Mouse (Mus musculus) bone marrow, adult 2 months (tissue): ENCODE data around the gene Rhou. TPM values are rescaled to one million over a fixed set of nuclear protein-coding genes. Genes with fewer than 3 reads are reported as not detected.

ENCODE experiments used
- H3K27ac ChIP-seq: fragments of 200-500 bp; 2 replicates; pipeline ENCODE4 v1.5.1; 2012; ENCODE audit warnings: low read depth, mild to moderate bottlenecking, control low read depth, inconsistent platforms, low read length; ENCODE audit not compliant: control insufficient read depth, poor library complexity, insufficient read depth
- H3K4me1 ChIP-seq: fragments of 200-500 bp; 2 replicates; pipeline ENCODE4 v1.6.1; 2011; ENCODE audit warnings: low read length; ENCODE audit not compliant: control insufficient read depth, insufficient read depth
- H3K4me3 ChIP-seq: fragments of 200-500 bp; replicated peaks from 2 replicates; pipeline ENCODE3; 2011; ENCODE audit warnings: mild to moderate bottlenecking, low read depth, low read length, control low read depth; ENCODE audit not compliant: control insufficient read depth
- CTCF ChIP-seq: fragments of 200-500 bp; IDR thresholded peaks from 2 replicates; pipeline ENCODE4 v1.5.1; 2011; ENCODE audit warnings: low read length, control low read depth; ENCODE audit not compliant: control insufficient read depth, insufficient read depth
- POLR2A ChIP-seq: fragments of 200-500 bp; IDR thresholded peaks from 2 replicates; pipeline ENCODE4 v1.6.1; 2011; ENCODE audit warnings: low read depth, mild to moderate bottlenecking, control low read depth, low read length, borderline replicate concordance; ENCODE audit not compliant: control insufficient read depth
- WGBS: fragments of 180-500 bp; shearing (Covaris S2); methylation state at CpG from one replicate; pipeline ENCODE4 v1.1.7; 2018; 5-methylcytosine and 5-hydroxymethylcytosine counted together
- polyA plus RNA-seq: library from polyadenylated mRNA; stranded (reverse); fragments of >200 nt; gene quantifications from 2 replicates; pipeline ENCODE4 v1.2.4, GENCODE M21; 2011; ENCODE audit warnings: low replicate concordance; ENCODE audit not compliant: missing spikeins, insufficient read depth, insufficient read length

Gene Rhou
- polyA plus RNA-seq, 1 experiment = 17.9 TPM

DNA sequence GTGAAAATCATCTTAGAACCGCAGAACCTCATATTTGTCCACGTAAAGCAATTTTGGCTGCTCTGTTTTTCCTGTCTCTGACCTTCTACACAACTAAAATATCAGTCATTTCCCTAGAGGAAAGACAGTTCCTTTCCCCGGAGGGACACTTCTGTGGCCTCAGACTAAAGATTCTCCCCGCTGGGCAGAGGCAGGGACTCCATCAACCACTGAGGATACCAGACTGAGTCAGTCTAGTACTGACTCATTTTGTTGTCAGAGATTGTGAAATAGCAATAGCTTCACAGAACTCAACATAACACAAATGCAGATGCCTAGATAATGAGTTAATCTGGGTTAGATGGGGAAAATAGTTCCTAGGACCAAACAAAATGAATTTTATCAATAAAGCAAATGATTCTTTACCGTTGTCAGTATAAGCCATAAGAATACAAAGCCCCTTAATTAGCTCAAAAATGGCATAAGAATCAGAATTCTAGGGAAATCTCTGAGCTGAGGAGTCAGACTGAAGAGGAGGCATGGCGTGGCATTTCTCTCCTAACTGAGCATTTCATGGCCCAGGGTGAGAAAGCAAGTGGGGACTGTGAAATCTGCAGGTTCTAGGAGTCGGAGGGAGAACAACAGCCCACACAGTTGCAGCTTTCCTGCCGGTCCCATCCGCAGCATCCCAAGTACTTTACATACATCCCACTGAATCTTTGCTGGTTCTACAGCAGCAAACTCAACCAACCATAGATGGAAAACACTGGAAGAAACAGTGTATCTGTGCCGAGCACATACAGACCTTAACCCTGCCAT lies 38.6 kb downstream of the Rhou start:
- Histone ChIP-seq H3K27ac (no peak overlapping the region), H3K4me1 (no peaks in the 10 kb centered on the region), H3K4me3 (no peak overlapping the region)
- TF ChIP-seq POLR2A = no peak
- TF ChIP-seq CTCF = no peak
- WGBS = 72% methylated on average over 10 of the region's 10 CpGs

DNA sequence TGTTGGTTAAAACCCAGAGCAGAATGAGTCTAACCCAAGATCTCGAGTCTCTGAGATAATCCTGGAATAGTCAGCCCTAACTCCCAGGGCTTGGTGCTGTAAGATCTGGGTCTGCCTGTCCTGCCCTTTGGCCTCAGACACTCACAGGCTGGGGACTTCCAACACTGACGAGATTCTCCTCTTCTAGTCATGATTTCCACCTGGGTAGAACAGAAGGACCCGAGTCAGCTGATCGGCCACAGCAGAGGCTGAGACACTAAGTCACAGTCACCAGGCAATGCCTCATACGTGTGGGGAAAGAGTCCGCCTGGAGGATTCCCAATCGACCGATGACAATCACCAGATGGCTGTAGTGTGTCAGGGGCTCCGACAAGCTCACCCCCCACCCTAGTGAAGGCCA lies 42.4 kb downstream of the Rhou start:
- WGBS = 71% methylated on average over 9 of the region's 9 CpGs
- Histone ChIP-seq H3K27ac (no peak overlapping the region), H3K4me3 (no peak overlapping the region), H3K4me1 (no peaks in the 10 kb centered on the region)
- TF ChIP-seq CTCF = no peak
- TF ChIP-seq POLR2A = no peak

GRCm38 (mm10) chr8:123697329-123697728 lies 43.6 kb downstream of the Rhou start:
- TF ChIP-seq CTCF (no peak), POLR2A (no peak)
- Histone ChIP-seq H3K4me1 (no peaks in the 10 kb centered on the region), H3K4me3 (no peak overlapping the region), H3K27ac (no peak overlapping the region)
- 37% methylated on average over 5 of the region's 5 CpGs for WGBS

DNA sequence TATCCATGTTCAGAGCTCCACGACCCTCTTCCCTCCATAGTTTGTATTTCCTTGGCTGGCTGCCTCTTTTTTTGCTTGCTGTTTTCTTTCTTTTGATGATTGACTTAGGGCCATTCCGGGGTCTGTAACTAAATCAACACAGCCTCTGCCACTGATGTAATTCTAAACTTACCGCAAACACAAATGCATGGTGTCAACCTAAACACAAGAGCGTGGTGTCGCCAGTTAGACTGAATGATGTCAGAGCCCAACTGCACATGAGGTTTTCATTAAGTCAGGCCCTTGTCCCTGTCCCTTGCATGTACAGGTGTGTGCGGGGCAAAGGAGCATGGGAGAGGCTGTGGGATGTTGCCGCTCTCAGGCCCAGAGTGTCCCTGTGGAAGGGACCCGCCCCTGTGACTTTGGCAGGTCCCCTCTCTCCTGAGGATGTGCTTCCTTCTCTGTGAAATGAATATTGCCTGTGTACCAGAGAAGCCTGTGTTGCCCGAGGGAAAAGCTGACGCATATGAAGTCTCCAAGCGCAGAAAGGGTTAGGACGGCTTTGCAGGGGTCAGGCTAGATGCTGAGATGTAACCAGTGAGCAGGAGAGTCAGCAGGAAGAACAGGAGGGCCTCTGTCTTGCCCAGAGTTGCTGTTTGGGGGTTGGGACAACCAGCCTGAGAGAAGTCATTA lies 46.8 kb downstream of the Rhou start:
- WGBS = 79% methylated on average over 12 of the region's 12 CpGs
- no peak for TF ChIP-seq CTCF
- no peak for TF ChIP-seq POLR2A
- Histone ChIP-seq H3K27ac (no peak overlapping the region), H3K4me1 (no peaks in the 10 kb centered on the region), H3K4me3 (no peak overlapping the region)

DNA sequence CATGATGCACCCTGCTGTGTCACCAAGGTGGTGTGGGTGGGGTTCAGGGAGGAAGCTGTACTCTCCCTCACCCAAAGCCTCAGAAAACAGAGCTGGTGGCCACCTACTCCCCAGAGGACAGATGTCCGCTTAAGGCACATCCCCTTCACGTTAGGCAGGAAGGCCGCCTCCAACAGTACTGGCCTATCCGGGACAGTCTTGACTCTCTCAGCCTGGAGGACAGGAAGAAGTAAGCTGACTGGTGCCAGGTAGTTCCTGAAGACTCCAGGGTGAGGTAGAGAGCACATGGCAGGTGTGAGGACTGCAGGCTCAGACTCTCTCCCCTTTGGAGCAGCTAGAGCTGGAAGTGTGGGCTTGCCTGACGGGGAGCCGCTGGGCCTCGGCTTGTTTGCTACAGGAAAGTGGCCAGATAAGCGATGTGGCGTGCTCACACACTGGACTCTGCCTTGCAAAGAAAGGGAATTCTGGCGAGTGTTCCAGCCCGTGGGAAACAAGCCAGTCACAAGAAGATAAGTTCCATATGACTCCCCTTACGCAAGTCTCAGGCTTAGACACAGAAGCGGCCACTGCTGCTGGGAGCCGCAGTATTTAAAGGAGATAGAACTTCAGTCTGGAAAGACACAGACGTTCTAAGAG lies 48.3 kb downstream of the Rhou start:
- Histone ChIP-seq H3K4me3 (no peak overlapping the region), H3K4me1 (no peaks in the 10 kb centered on the region)
- WGBS = 77% methylated on average over 15 of the region's 15 CpGs

GRCm38 (mm10) chr8:123705376-123705775 lies 51.6 kb downstream of the Rhou start:
- no peaks in the 10 kb centered on the region for H3K4me1 ChIP-seq
- 63% methylated on average over 5 of the region's 5 CpGs for WGBS
- no peak overlapping the region for H3K27ac ChIP-seq
- TF ChIP-seq CTCF (no peak), POLR2A (no peak)
- H3K4me3 ChIP-seq = no peak overlapping the region

More for the DNA sequence above, 48.3 kb downstream of the Rhou start:
- H3K27ac ChIP-seq = no peak overlapping the region
- TF ChIP-seq POLR2A = no peak
- TF ChIP-seq CTCF = no peak

- H3K27ac ChIP-seq = no peak overlapping the region
- 90% methylated on average over 16 of the region's 16 CpGs for WGBS
- H3K4me1 ChIP-seq = no peaks in the 10 kb centered on the region
- H3K4me3 ChIP-seq = no peak overlapping the region
- TF ChIP-seq CTCF = no peak
- no peak for TF ChIP-seq POLR2A
Measured at GRCm38 (mm10) chr8:123707137-123707536, 53.4 kb downstream of the Rhou start.

DNA sequence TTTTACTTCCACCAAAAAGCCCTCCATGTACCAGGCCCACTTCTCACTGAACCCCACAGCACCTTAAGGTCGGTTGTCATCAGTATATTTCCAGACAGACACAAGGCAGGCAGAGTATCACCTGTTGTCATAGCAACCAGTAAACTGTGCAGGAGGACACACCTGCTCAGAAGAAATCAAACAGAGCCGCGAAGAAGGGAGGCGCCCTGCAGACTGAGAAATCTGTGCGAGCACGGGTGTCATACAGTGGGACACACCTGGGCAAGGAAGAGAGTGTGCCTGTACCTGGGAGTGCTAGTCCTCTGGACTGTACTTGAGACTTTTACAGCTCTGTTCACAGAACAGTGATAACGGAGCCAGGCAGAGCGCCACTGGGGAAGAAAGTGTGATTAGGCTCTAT lies 55.0 kb downstream of the Rhou start:
- no peak overlapping the region for H3K27ac ChIP-seq
- H3K4me3 ChIP-seq = no peak overlapping the region
- 81% methylated on average over 8 of the region's 8 CpGs for WGBS
- TF ChIP-seq POLR2A = no peak
- no peak for TF ChIP-seq CTCF
- H3K4me1 ChIP-seq = no peaks in the 10 kb centered on the region

DNA sequence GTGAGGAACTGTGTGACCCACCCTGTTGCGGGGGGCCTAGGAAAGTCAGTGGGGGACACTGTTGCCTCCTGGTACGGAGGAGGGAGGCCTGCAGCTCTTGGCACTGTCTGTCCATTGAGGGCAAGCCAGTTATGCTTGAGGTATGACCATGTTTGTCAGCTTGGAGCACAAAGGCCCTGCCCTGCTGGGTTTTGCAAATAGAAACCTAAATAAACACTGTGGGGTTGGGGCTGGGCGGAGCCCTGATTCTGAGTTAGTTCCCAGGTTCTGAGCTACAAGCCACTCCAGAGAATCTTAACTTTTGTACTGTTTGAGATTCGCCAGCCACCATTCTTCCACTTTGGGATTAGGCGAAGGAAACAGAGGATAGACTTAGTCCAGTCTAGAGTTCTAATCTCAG lies 56.6 kb downstream of the Rhou start:
- TF ChIP-seq CTCF = no peak
- TF ChIP-seq POLR2A = no peak
- Histone ChIP-seq H3K27ac (no peak overlapping the region), H3K4me1 (no peaks in the 10 kb centered on the region), H3K4me3 (no peak overlapping the region)
- 75% methylated on average over 5 of the region's 5 CpGs for WGBS

Other genes starting within 250 kb of the Rhou start
- 0.36 and 0.70 TPM in 2 replicates for gene Mc1r, start 246.8 kb upstream of the Rhou start, polyA plus RNA-seq
- gene Tubb3, start 242.5 kb upstream of the Rhou start, polyA plus RNA-seq = 0.56 and 1.4 TPM in 2 replicates
- gene Def8, start 230.4 kb upstream of the Rhou start, polyA plus RNA-seq = 10.3 and 16.7 TPM in 2 replicates
- gene Afg3l1, start 176.0 kb upstream of the Rhou start, polyA plus RNA-seq = 12.3 and 22.8 TPM in 2 replicates
- not detected in 2 replicates for gene Dbndd1, start 138.5 kb upstream of the Rhou start, polyA plus RNA-seq
- 3.4 and 6.3 TPM in 2 replicates for gene Gas8, start 135.1 kb upstream of the Rhou start, polyA plus RNA-seq
- 3.5 and 9.1 TPM in 2 replicates for gene Rab4a, start 152.1 kb downstream of the Rhou start, polyA plus RNA-seq
- 2.2 and 2.5 TPM in 2 replicates for gene Ccsap, start 206.3 kb downstream of the Rhou start, polyA plus RNA-seq
- gene Acta1, start 240.8 kb downstream of the Rhou start, polyA plus RNA-seq = 41.5 and 54.8 TPM in 2 replicates